Mouse (Mus musculus) cerebellum, adult 2 months (tissue): ENCODE measurements around the gene Pdzk1ip1. TPM values are rescaled to one million over a fixed set of nuclear protein-coding genes. Genes with fewer than 3 reads are reported as not detected.

Experiments
- DNase-seq, 2 experiments: peaks; one replicate each; pipeline ENCODE4 v3.0.0; 2021
- H3K27ac ChIP-seq: fragments of 200-500 bp; 2 replicates; pipeline ENCODE4 v1.5.1; 2012; ENCODE audit warnings: low read length, control low read depth, inconsistent platforms; ENCODE audit not compliant: insufficient read depth
- H3K27me3 ChIP-seq: fragments of 200-500 bp; 2 replicates; pipeline ENCODE4 v1.6.1; 2012; ENCODE audit warnings: inconsistent platforms, mild to moderate bottlenecking, low read length, moderate library complexity; ENCODE audit not compliant: control insufficient read depth, insufficient read depth
- H3K4me1 ChIP-seq: fragments of 200-500 bp; 2 replicates; pipeline ENCODE4 v1.6.1; 2011; ENCODE audit warnings: low read length; ENCODE audit not compliant: control insufficient read depth, insufficient read depth
- H3K4me3 ChIP-seq: fragments of 200-500 bp; replicated peaks from 2 replicates; pipeline ENCODE3; 2011; ENCODE audit warnings: mild to moderate bottlenecking, low read depth, low read length, control low read depth; ENCODE audit not compliant: insufficient read depth
- CTCF ChIP-seq: fragments of 200-500 bp; IDR thresholded peaks from 2 replicates; pipeline ENCODE4 v1.5.1; 2011; ENCODE audit warnings: low read depth, mild to moderate bottlenecking, control low read depth, low read length, moderate library complexity, borderline replicate concordance; ENCODE audit not compliant: insufficient read depth
- POLR2A ChIP-seq: fragments of 200-500 bp; IDR thresholded peaks from 2 replicates; pipeline ENCODE4 v1.6.1; 2011; ENCODE audit warnings: low read length, control low read depth, borderline replicate concordance; ENCODE audit not compliant: insufficient read depth
- whole genome bisulfite sequencing: fragments of 180-500 bp; shearing (Covaris S2); methylation state at CpG from one replicate; pipeline ENCODE4 v1.1.7; 2018; 5-methylcytosine and 5-hydroxymethylcytosine counted together
- polyA plus RNA-seq: library from polyadenylated mRNA; depleted of rRNA; stranded (reverse); fragments of >200 nt; gene quantifications from 2 replicates; pipeline ENCODE4 v1.2.3, GENCODE M21; 2012

The Pdzk1ip1 gene
- polyA plus RNA-seq, 1 experiment, result 0.74 TPM

DNA sequence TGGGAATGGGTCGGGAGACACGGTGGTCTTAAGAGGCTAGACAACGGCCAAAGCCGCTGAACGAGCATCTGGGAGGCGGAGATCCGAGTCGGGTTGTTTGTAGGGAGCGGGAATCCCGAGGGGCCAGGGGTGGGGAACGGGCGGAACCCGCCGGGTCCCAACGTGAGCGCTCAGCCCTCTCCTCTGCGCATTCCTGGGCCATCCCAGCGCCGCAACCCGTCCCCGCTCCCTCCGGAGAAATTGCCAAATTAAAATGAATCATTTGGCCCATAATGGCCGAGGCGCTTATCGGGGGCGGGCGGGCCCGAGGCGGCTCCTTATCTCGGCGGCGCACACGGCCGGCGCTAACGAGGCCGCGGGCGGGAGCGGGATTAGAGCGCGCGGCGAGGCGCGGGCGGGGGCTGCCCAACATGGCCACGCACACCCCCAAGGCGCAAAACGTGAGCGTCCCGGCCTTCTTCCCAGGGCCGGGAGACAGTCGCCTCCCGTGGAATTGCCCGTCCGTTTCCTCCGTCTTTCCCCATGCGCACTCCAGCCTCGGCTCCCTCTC, 32.1 kb upstream of the Pdzk1ip1 start, which contains the start of gene Tal1:
Gene Tal1, plus strand, starts transcription at position 56 of the 550 bp plus-strand sequence.
- DNase-seq, result no peak
- WGBS, result 2% methylated on average over 58 of the region's 60 CpGs
- H3K4me3 ChIP-seq, result peak within 1 kb of the TSS; percentile 9
- H3K27ac ChIP-seq, result no peak within 1 kb of the TSS
- no peak for TF ChIP-seq POLR2A
- TF ChIP-seq CTCF, result no peak
- H3K4me1 ChIP-seq, result 0 out of 2 replicates have a peak, but pooled peaks cover 3% of the 10 kb centered on the region
- H3K27me3 ChIP-seq, result peaks cover 20% of the 10 kb centered on the region

DNA sequence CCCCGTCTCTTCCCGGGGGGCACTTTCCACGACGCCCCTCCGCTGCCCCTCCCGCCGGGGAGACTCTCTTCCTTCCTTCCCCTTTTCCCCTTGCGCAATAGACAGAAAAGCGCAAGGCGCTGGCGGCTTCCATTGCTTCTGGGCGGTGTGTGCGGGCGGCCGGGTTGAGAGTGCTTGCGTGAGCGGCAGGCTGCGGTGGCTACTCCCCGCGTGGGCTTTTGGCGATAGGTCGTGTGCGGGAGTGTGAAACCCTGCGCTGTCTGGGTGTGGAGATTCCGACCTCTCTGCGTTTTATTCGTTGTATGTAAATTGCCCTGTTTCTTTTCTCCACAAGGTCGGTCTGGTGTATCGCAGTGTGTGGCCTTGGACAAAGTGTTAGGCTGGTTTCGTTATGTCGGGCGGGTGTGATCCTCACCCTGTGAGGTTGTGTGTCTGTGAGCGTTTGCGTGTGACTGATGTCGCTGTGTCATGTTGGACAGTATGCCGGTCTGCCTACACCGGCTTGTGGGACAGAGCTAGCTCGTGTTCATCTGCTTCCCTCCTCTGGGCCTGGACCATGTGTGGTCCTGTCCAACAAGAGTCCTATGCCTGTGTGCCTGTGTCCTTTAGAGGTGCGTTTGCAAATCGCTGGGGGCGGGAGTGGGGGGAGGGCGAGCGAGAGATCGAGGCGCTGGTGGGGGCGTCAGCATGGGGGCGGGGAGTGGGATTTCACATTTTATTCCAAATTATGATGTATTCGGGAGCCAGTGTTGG, 31.4 kb upstream of the Pdzk1ip1 start:
- Histone ChIP-seq H3K4me1 (0 out of 2 replicates have a peak, but pooled peaks cover 3% of the 10 kb centered on the region), H3K4me3 (peak overlapping the region; percentile 9), H3K27ac (no peak overlapping the region), H3K27me3 (peaks cover 20% of the 10 kb centered on the region)
- 1% methylated on average over 48 of the region's 48 CpGs for WGBS
- peak; percentile 24 to 63 for DNase-seq
- TF ChIP-seq POLR2A (no peak), CTCF (no peak)

GRCm38 (mm10) chr4:115057674-115058316, 30.7 kb upstream of the Pdzk1ip1 start:
- Histone ChIP-seq H3K27ac (no peak overlapping the region), H3K4me1 (0 out of 2 replicates have a peak, but pooled peaks cover 3% of the 10 kb centered on the region), H3K27me3 (peaks cover 16% of the 10 kb centered on the region; the same call in 1 of the 2 replicates), H3K4me3 (no peak overlapping the region)
- DNase-seq, result peak in 1 of 2 experiments; percentile 21
- TF ChIP-seq POLR2A, result no peak
- no peak for TF ChIP-seq CTCF
- 4% methylated on average over 33 of the region's 33 CpGs for WGBS

DNA sequence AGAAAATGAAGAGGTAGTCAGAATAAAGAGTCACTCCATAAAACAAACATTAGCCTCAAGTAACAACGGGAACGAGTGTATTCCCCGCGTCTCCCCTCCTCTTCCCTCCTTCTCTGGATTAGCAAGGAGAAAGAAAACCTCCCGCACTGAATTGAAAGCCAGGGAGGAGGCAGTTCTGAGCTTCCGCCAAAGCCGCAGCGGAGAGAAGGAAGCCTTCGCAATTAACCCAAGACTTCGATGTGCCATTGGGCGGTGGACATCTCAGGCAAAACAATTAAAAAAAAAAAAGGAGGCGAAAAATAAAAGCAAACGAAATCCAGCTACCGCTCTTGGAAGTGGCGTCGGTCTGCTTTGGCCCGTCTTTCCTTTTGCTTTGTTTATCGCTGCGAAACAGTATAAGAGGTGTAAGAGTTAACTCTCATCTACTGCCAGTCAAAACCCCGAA, 30.2 kb upstream of the Pdzk1ip1 start:
- peaks cover 19% of the 10 kb centered on the region; the same call in 1 of the 2 replicates for H3K27me3 ChIP-seq
- peak in 1 of 2 experiments; percentile 26 for DNase-seq
- 6% methylated on average over 20 of the region's 20 CpGs for WGBS
- TF ChIP-seq POLR2A (no peak), CTCF (no peak)
- H3K4me1 ChIP-seq, result 0 out of 2 replicates have a peak, but pooled peaks cover 3% of the 10 kb centered on the region
- no peak overlapping the region for H3K4me3 ChIP-seq
- no peak overlapping the region for H3K27ac ChIP-seq

DNA sequence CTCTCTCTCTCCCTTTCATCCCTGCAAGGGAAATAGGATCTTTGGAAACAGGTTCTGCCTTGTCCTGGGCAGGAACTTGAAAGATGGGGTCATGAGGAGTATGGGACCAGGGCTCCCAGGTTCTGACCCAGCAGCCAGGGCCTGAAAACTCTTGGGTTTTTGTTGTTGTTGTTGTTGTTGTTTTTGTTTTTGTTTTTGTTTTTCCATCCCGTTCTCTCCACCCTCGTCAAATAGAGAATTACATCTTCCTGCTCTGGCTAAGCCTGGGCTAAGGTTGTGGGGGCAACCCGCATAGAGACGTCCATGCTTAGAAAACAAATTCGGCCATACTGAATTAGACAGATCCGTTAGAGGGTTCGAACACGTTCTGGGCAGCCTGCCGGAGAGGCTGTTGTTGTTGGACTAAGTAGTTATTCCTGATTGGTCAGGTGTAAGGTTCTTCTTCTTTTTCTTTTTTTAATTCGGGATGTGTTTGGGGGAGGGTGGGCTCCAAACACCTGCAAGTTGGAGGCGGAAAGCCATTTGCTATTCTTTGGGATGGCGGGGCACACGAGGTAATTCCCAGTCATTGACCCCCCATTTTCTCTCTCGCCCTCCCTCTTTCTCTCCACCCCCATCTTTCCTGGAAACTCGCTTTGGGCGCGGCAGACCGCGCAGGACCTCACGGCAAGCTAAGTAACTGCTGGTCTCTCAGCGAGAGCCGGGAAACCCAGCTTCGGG, 29.5 kb upstream of the Pdzk1ip1 start:
- Histone ChIP-seq H3K4me1 (0 out of 2 replicates have a peak, but pooled peaks cover 3% of the 10 kb centered on the region), H3K27me3 (peaks cover 19% of the 10 kb centered on the region; the same call in 1 of the 2 replicates), H3K4me3 (no peak overlapping the region), H3K27ac (no peak overlapping the region)
- peak in 1 of 2 experiments; percentile 15 for DNase-seq
- 7% methylated on average over 23 of the region's 23 CpGs for WGBS
- TF ChIP-seq CTCF (no peak), POLR2A (no peak)

DNA sequence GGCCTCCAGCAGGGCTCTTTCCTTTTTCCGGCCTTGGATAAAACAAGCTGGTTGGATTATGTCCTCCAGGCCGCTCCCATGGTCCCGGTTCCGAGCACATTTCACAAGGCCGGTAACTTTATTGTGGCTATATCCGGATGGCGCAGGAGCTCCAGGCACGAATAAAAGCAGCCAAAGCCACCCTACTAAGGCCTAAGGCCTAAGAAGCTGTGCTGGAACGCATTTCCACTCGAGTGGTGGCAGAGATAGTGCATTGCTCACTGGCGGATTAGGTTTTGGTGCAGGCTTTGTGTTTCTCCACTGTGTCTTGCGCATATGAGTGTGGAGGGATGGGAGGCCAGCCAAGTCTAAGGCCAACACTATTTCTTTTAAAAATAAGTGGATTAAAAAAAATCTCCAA, 28.6 kb upstream of the Pdzk1ip1 start:
- H3K27me3 ChIP-seq, result peaks cover 19% of the 10 kb centered on the region; the same call in 1 of the 2 replicates
- DNase-seq, result peak in 1 of 2 experiments; percentile 9
- H3K4me3 ChIP-seq, result no peak overlapping the region
- H3K27ac ChIP-seq, result no peak overlapping the region
- TF ChIP-seq POLR2A (no peak), CTCF (no peak)
- 0 out of 2 replicates have a peak, but pooled peaks cover 3% of the 10 kb centered on the region for H3K4me1 ChIP-seq
- WGBS, result 23% methylated on average over 12 of the region's 12 CpGs

DNA sequence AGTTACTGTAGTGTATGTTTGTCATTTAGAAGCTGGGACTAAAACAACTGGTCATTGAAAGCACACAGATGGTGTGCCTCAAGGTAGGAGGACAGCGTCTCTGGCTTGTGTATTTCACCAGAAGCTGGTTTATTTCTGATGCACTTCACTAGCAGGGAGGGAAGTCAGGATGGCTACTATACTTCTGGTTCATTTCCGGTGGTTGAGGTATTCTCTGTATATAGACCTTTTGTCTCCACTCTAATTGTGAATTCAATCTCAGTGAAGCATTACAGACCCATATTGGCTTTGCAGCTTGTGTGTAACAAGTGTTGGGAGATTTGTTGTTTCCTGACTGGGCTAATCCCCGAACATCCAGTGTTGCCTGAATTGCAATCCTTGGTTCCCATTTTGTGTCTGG, 27.8 kb upstream of the Pdzk1ip1 start:
- Histone ChIP-seq H3K27ac (no peak overlapping the region), H3K4me3 (no peak overlapping the region), H3K27me3 (peaks cover 18% of the 10 kb centered on the region; the same call in 1 of the 2 replicates), H3K4me1 (0 out of 2 replicates have a peak, but pooled peaks cover 3% of the 10 kb centered on the region)
- no peak for DNase-seq
- 28% methylated on average over 3 of the region's 3 CpGs for WGBS
- TF ChIP-seq POLR2A, result no peak
- no peak for TF ChIP-seq CTCF
